In genomic region chr8:106736861-106737662, GRCm38 (mm10) we compare ENCODE assay signal across 14 mouse cellular contexts. TPM values are rescaled to one million over a fixed set of nuclear protein-coding genes. Genes with fewer than 3 reads are reported as not detected.
A peak's percentile ranks its signal among the peaks of the same experiment; 100 is the strongest.
DNase-seq lines count a peak whose midpoint lies in the region; ATAC-seq and TF ChIP-seq lines count a peak whose summit lies in the region.
"Had no signal": no experiment of that assay in that cellular context is flagged by ENCODE, and none has a peak within 500 bp of the region (broad histone marks: within the 10 kb centered on the region; RNA-seq: fewer than 3 reads in every experiment).

No protein-coding gene starts in this region.

- peak overlapping the region; percentile 92 for H3K27ac ChIP-seq in CH12.LX (ENCODE audit: insufficient read depth, low read depth)
- H3K27ac ChIP-seq in hindbrain, embryonic 11.5 days (ENCODE audit: low read depth, low read length): no peak overlapping the region
- H3K27ac ChIP-seq: hindbrain, postnatal 0 days; limb, embryonic 12.5 days; midbrain, embryonic 12.5 days had no signal

- no peaks in the 10 kb centered on the region for H3K27me3 ChIP-seq in CH12.LX (replicated peaks)
- no peaks in the 10 kb centered on the region for H3K27me3 ChIP-seq in hindbrain, embryonic 11.5 days (ENCODE audit: control insufficient read depth, insufficient read depth, low read length)
- H3K27me3 ChIP-seq: limb, embryonic 12.5 days; Patski had no signal

- H3K79me2 ChIP-seq in CH12.LX (replicated peaks; ENCODE audit: control insufficient read depth, extremely low read depth, insufficient read depth, poor library complexity, severe bottlenecking): no peaks in the 10 kb centered on the region

- in situ Hi-C loops in CH12.LX (cut with MboI; ENCODE audit: low pct_ligation_motif_present, low pct_unique_long_range_greater_than_20kb, low sequenced_read_pairs): no loop called here

- peak overlapping the region; percentile 88 for H3K4me2 ChIP-seq in CH12.LX (ENCODE audit: insufficient read depth, low read depth, poor library complexity, severe bottlenecking)
- no peak overlapping the region for H3K4me2 ChIP-seq in hindbrain, embryonic 11.5 days (replicated peaks; ENCODE audit: low read depth, low read length)
- H3K4me2 ChIP-seq: limb, embryonic 12.5 days; lung, embryonic 14.5 days; midbrain, embryonic 12.5 days had no signal

- dilution Hi-C loops in CH12.LX (cut with MboI; ENCODE audit: extremely low pct_ligation_motif_present, extremely low pct_unique_long_range_greater_than_20kb, low sequenced_read_pairs): no loop called here

- peak; percentile 75 to 87 for ATAC-seq in hematopoietic stem cell, adult 5-6 weeks (replicated peaks in 1 of 2; ENCODE audit: insufficient read depth in 1 of 2, low FRiP score in 2 of 2, low TSS enrichment in 1 of 2, low read depth in 1 of 2, poor library complexity in 2 of 2, severe bottlenecking in 2 of 2)
- ATAC-seq in hindbrain, embryonic 11.5 days (ENCODE audit: low FRiP score): no peak
- ATAC-seq: hindbrain, postnatal 0 days; Patski had no signal

- peaks cover 2% of the 10 kb centered on the region for H3K9me3 ChIP-seq in CH12.LX (replicated peaks; ENCODE audit: low read length)
- H3K9me3 ChIP-seq in hindbrain, embryonic 11.5 days (ENCODE audit: control insufficient read depth, low read length): no peaks in the 10 kb centered on the region
- H3K9me3 ChIP-seq: limb, embryonic 12.5 days; midbrain, embryonic 12.5 days had no signal

- no peak for TF ChIP-seq CTCF in CH12.LX (conservative IDR thresholded peaks at IDR 0.05 in 1 of 2, IDR thresholded peaks at IDR 0.05 in 1 of 2; ENCODE audit: low read depth in 2 of 2, low read length in 2 of 2)

- TF ChIP-seq RAD21 in CH12.LX (IDR thresholded peaks at IDR 0.05; ENCODE audit: low read depth, low read length): no peak

- H3K4me1 ChIP-seq in CH12.LX (ENCODE audit: control insufficient read depth in 1 of 2, insufficient read depth in 2 of 2): peaks cover 8 to 64% of the 10 kb centered on the region in 2 experiments
- H3K4me1 ChIP-seq in hindbrain, embryonic 11.5 days (replicated peaks; ENCODE audit: control insufficient read depth, insufficient read depth, low read length): no peaks in the 10 kb centered on the region
- H3K4me1 ChIP-seq: midbrain, embryonic 12.5 days had no signal

- TF ChIP-seq EP300 in CH12.LX (IDR thresholded peaks at IDR 0.05; ENCODE audit: low read length): peak; percentile 85

- no peak for TF ChIP-seq POLR2A in CH12.LX (IDR thresholded peaks at IDR 0.05; ENCODE audit: low read depth, low read length)

- 85% methylated on average over 13 of the region's 13 CpGs for WGBS in hindbrain, embryonic 11.5 days

- H3K36me3 ChIP-seq in CH12.LX (replicated peaks in 1 of 2; ENCODE audit: control insufficient read depth in 1 of 2, insufficient read depth in 1 of 2, low read length in 1 of 2): peaks cover 2 to 37% of the 10 kb centered on the region in 2 experiments
- no peaks in the 10 kb centered on the region for H3K36me3 ChIP-seq in hindbrain, embryonic 11.5 days (ENCODE audit: control insufficient read depth, insufficient read depth, low read length)

- peak overlapping the region; percentile 24; the same call in 1 of the 2 replicates for H3K9ac ChIP-seq in CH12.LX (ENCODE audit: insufficient read depth, low read depth)
- H3K9ac ChIP-seq in hindbrain, embryonic 11.5 days (ENCODE audit: low read depth, low read length): no peak overlapping the region
- H3K9ac ChIP-seq: limb, embryonic 12.5 days; lung, embryonic 14.5 days; midbrain, embryonic 12.5 days had no signal

- DNase-seq in layer of hippocampus, adult 11-12 months (ENCODE audit: low spot score): peak; percentile 21
- DNase-seq in layer of hippocampus, postnatal 14 days (ENCODE audit: low spot score in 2 of 2): no peak
- peak; percentile 86 for DNase-seq in CH12.LX (ENCODE audit: extremely low read depth)
- DNase-seq in spleen, postnatal 36 days (ENCODE audit: low spot score in 2 of 2): peak; percentile 70
- DNase-seq in Muller cell, postnatal 12 days (ENCODE audit: inconsistent ontology term): no peak
- no peak for DNase-seq in lung, postnatal 10 days
- DNase-seq in hindbrain, embryonic 11.5 days (ENCODE audit: low spot score): no peak
- DNase-seq: lung, embryonic 14.5 days; thymus, postnatal 25 days had no signal

- H3K4me3 ChIP-seq in CH12.LX (replicated peaks in 1 of 3; ENCODE audit: low read depth in 2 of 3, low read length in 2 of 3, poor library complexity in 1 of 3): peak overlapping the region in 2 of 3 experiments; percentile 12 to 20
- no peak overlapping the region for H3K4me3 ChIP-seq in hindbrain, embryonic 11.5 days (ENCODE audit: low read depth, low read length)
- H3K4me3 ChIP-seq: limb, embryonic 12.5 days; midbrain, embryonic 12.5 days had no signal

TF ChIP-seq in CH12.LX, 34 proteins besides CTCF, POLR2A, EP300 and RAD21:
- 0 out of 2 replicates have a peak, but pooled peaks have one; percentile 48 for TF ChIP-seq RCOR1 (conservative IDR thresholded peaks at IDR 0.05; ENCODE audit: low read depth, low read length)
- no peak; the same call in 1 of the 2 replicates for TF ChIP-seq TBP (conservative IDR thresholded peaks at IDR 0.05; ENCODE audit: low read depth, low read length)
- no peak for TF ChIP-seq PAX5 (IDR thresholded peaks at IDR 0.05; ENCODE audit: low read length)
- TF ChIP-seq CHD1 (IDR thresholded peaks at IDR 0.05; ENCODE audit: low read depth, low read length): 0 out of 2 replicates have a peak, but pooled peaks have one; percentile 36
- peak; percentile 63; the same call in 1 of the 2 replicates for TF ChIP-seq SIN3A (IDR thresholded peaks at IDR 0.05; ENCODE audit: low read length)
- no peak for TF ChIP-seq GABPA (IDR thresholded peaks at IDR 0.05; ENCODE audit: insufficient replicate concordance, low read depth, low read length)
- no peak for TF ChIP-seq SMC3 (IDR thresholded peaks at IDR 0.05; ENCODE audit: low read depth, low read length)
- TF ChIP-seq USF2 (conservative IDR thresholded peaks at IDR 0.05; ENCODE audit: low read depth, low read length): no peak
- peak; percentile 19; the same call in 1 of the 2 replicates for TF ChIP-seq MAX (IDR thresholded peaks at IDR 0.05; ENCODE audit: low read length)
- TF ChIP-seq MAZ (IDR thresholded peaks at IDR 0.05; ENCODE audit: low read depth, low read length): 0 out of 2 replicates have a peak, but pooled peaks have one; percentile 7
- peak; percentile 53; the same call in 1 of the 2 replicates for TF ChIP-seq MYC (IDR thresholded peaks at IDR 0.05; ENCODE audit: low read depth, low read length)
- TF ChIP-seq ZKSCAN1 (IDR thresholded peaks at IDR 0.05; ENCODE audit: borderline replicate concordance, low read depth, low read length): no peak
- no peak for TF ChIP-seq NELFE (IDR thresholded peaks at IDR 0.05; ENCODE audit: low read depth, low read length)
- TF ChIP-seq IRF4 (IDR thresholded peaks at IDR 0.05; ENCODE audit: low read depth, low read length): peak; percentile 86
- TF ChIP-seq BHLHE40 (IDR thresholded peaks at IDR 0.05; ENCODE audit: low read depth, low read length): peak; percentile 75
- TF ChIP-seq USF1 (IDR thresholded peaks at IDR 0.05; ENCODE audit: low read depth, low read length): no peak
- TF ChIP-seq KAT2A (IDR thresholded peaks at IDR 0.05; ENCODE audit: insufficient replicate concordance, low read length): no peak
- TF ChIP-seq CHD2 (IDR thresholded peaks at IDR 0.05; ENCODE audit: low read length): 0 out of 2 replicates have a peak, but pooled peaks have one; percentile 17
- peak; percentile 87 for TF ChIP-seq JUND (conservative IDR thresholded peaks at IDR 0.05; ENCODE audit: low read depth, low read length)
- TF ChIP-seq ELF1 (IDR thresholded peaks at IDR 0.05; ENCODE audit: low read depth, low read length): peak; percentile 59
- 0 out of 2 replicates have a peak, but pooled peaks have one; percentile 22 for TF ChIP-seq MAFK (IDR thresholded peaks at IDR 0.05; ENCODE audit: insufficient replicate concordance, low read length)
- TF ChIP-seq ZNF384 (IDR thresholded peaks at IDR 0.05; ENCODE audit: low read depth, low read length): peak; percentile 97
- no peak for TF ChIP-seq ZC3H11A (IDR thresholded peaks at IDR 0.05; ENCODE audit: low read depth, low read length)
- TF ChIP-seq UBTF (IDR thresholded peaks at IDR 0.05; ENCODE audit: low read depth, low read length): peak; percentile 48; the same call in 1 of the 2 replicates
- TF ChIP-seq E2F4 (IDR thresholded peaks at IDR 0.05; ENCODE audit: insufficient replicate concordance, low read depth, low read length): no peak
- TF ChIP-seq POLR2AphosphoS2 (IDR thresholded peaks at IDR 0.05; ENCODE audit: low read depth, low read length): no peak
- peak; percentile 15; the same call in 1 of the 2 replicates for TF ChIP-seq NRF1 (IDR thresholded peaks at IDR 0.05; ENCODE audit: low read depth, low read length)
- no peak for TF ChIP-seq ETS1 (conservative IDR thresholded peaks at IDR 0.05; ENCODE audit: low read depth, low read length)
- TF ChIP-seq MEF2A (IDR thresholded peaks at IDR 0.05; ENCODE audit: borderline replicate concordance, low read depth, low read length): peak; percentile 46
- no peak for TF ChIP-seq JUN (IDR thresholded peaks at IDR 0.05; ENCODE audit: insufficient read depth, low read depth, low read length)

RNA-seq across cellular contexts. Expression of gene Tango6, which starts 54.2 kb away (rescaled TPM):
- total RNA-seq in layer of hippocampus, postnatal 14 days (2021): 1 to 10 TPM; 6.6 to 7.7 TPM
- total RNA-seq in CH12.LX (2012; rRNA removed) (4.3 and 4.5 TPM in 2 replicates), CH12.LX (2014; rRNA removed) (2.1 and 2.9 TPM in 2 replicates)
- 5.6 and 6.4 TPM in 2 replicates for polyA plus RNA-seq in CH12.LX (2012; ENCODE audit: insufficient read length, low read depth)
- 5.4 and 6.2 TPM in 2 replicates for total RNA-seq in hematopoietic stem cell, adult 5-6 weeks (2017)
- 6.2 and 7.2 TPM in 2 replicates for polyA plus RNA-seq in hindbrain, embryonic 11.5 days (2014; fragmentation: Nextera tagmentation; extraction: Ambion mirVana)

Comparison
In these comparisons a context has a peak if more than half of its experiments do, and no peak if none do; other contexts are left out.
1. DNase-seq: peak in layer of hippocampus, adult 11-12 months (single experiment), CH12.LX (single experiment) and spleen, postnatal 36 days (2 of 2); none in layer of hippocampus, postnatal 14 days (0 of 2), Muller cell, postnatal 12 days (single experiment), lung, postnatal 10 days (single experiment) and hindbrain, embryonic 11.5 days (single experiment).